Mouse (Mus musculus): ENCODE measurements at regions not wholly inside any gene's neighbourhood (a gene's known extent, or its start where the extent isn't known, plus 50 kb on each side); places are given as distances from the start of the nearest gene placed in this dataset.

GRCm38 (mm10) chr17:88341141-88341540 is 99.4 kb upstream of the Foxn2 start:
- TF ChIP-seq POLR2A (IDR thresholded peaks at IDR 0.05; ENCODE audit: insufficient read depth, low read depth, low read length), result no peak
- no peak for TF ChIP-seq EP300 (IDR thresholded peaks at IDR 0.05; ENCODE audit: insufficient read depth, low read depth, low read length)
- TF ChIP-seq CTCF (IDR thresholded peaks at IDR 0.05), result no peak
